Mouse (Mus musculus) small intestine, adult 2 months (tissue): ENCODE measurements around the gene Gale. TPM values are rescaled to one million over a fixed set of nuclear protein-coding genes. Genes with fewer than 3 reads are reported as not detected.

ENCODE experiments used
- H3K27ac ChIP-seq: fragments of 200-500 bp; 2 replicates; pipeline ENCODE4 v1.5.1; 2012; ENCODE audit warnings: low read depth, low read length, control low read depth, inconsistent platforms; ENCODE audit not compliant: insufficient read depth
- H3K27me3 ChIP-seq: fragments of 200-500 bp; 2 replicates; pipeline ENCODE4 v1.6.1; 2012; ENCODE audit warnings: mild to moderate bottlenecking, moderate library complexity, low read length, inconsistent platforms; ENCODE audit not compliant: control insufficient read depth, insufficient read depth
- H3K36me3 ChIP-seq: fragments of 200-500 bp; 2 replicates; pipeline ENCODE4 v1.6.1; 2012; ENCODE audit warnings: mild to moderate bottlenecking, low read length, control low read depth, inconsistent platforms; ENCODE audit not compliant: control insufficient read depth, insufficient read depth
- H3K4me1 ChIP-seq: fragments of 200-500 bp; 2 replicates; pipeline ENCODE4 v1.6.1; 2012; ENCODE audit warnings: low read length, inconsistent platforms, mixed read lengths; ENCODE audit not compliant: control insufficient read depth, insufficient read depth, insufficient read length
- H3K4me3 ChIP-seq: fragments of 200-500 bp; 2 replicates; pipeline ENCODE4 v1.5.1; 2012; ENCODE audit warnings: low read depth, mild to moderate bottlenecking, control low read depth, inconsistent platforms, low read length, moderate library complexity
- CTCF ChIP-seq: fragments of 200-500 bp; IDR thresholded peaks from 2 replicates; pipeline ENCODE4 v1.5.1; 2012; ENCODE audit warnings: low read depth, mild to moderate bottlenecking, control low read depth, inconsistent platforms, low read length, moderate library complexity, mixed read lengths; ENCODE audit not compliant: insufficient replicate concordance, insufficient read length; ENCODE audit errors: extremely low read depth
- POLR2A ChIP-seq: fragments of 200-500 bp; IDR thresholded peaks from 2 replicates; pipeline ENCODE4 v1.6.1; 2012; ENCODE audit warnings: low read depth, mild to moderate bottlenecking, control low read depth, inconsistent platforms, low read length, moderate library complexity
- WGBS: fragments of 180-500 bp; shearing (Covaris S2); methylation state at CpG from one replicate; pipeline ENCODE4 v1.1.7; 2018; 5-methylcytosine and 5-hydroxymethylcytosine counted together
- polyA plus RNA-seq: library from polyadenylated mRNA; depleted of rRNA; stranded (reverse); fragments of >200 nt; gene quantifications from 2 replicates; pipeline ENCODE4 v1.2.3, GENCODE M21; 2012

The Gale gene
- polyA plus RNA-seq, 1 experiment, result 163 TPM

DNA sequence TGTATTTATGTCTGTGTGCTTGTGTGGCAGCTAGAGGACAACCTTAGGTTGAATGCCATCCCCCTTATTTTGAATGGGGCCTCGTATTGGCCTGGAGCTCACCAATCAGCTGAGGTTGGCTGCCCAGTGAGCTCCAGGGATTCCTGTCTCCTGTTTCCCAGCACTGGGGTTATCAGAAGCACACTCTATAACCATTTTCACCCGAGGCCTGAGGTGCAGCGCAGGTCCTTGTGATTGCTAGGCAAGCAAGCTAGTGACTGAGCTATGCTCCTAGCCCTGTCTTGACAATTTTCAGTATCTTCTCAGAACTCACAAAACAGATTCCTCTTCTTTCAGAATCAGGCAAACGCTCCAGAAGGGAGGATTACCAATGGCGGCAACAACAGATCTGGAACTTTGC, 21.0 kb downstream of the Gale start:
- Histone ChIP-seq H3K4me1 (peaks cover 14% of the 10 kb centered on the region; the same call in 1 of the 2 replicates), H3K27me3 (no peaks in the 10 kb centered on the region), H3K27ac (no peak overlapping the region), H3K36me3 (peaks cover 12% of the 10 kb centered on the region), H3K4me3 (no peak overlapping the region)
- WGBS, result 83% methylated on average over 5 of the region's 5 CpGs
- TF ChIP-seq POLR2A, result no peak

DNA sequence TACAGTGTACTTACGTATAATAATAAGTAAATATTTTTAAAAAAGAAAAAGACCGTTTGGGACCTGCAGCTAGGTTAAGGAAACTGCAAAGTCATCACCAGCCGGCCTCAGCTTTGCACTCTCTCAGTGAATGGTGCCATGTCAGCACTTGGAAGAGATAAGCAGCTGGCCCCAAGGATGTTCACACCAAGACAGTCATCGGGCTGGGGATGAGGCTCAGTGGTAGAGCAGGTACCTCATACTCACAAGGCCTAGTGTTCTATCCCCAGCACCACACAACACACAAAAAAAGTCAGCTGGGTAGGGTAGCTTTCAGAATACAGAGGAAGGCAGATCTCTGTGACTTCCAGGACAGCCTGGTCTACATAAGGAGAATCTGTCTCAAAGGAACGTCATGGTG, 21.7 kb downstream of the Gale start:
- Histone ChIP-seq H3K4me3 (no peak overlapping the region), H3K27ac (no peak overlapping the region), H3K4me1 (peaks cover 14% of the 10 kb centered on the region; the same call in 1 of the 2 replicates), H3K27me3 (no peaks in the 10 kb centered on the region), H3K36me3 (peaks cover 12% of the 10 kb centered on the region)
- 73% methylated on average over 5 of the region's 5 CpGs for WGBS
- TF ChIP-seq CTCF, result no peak
- TF ChIP-seq POLR2A, result no peak

DNA sequence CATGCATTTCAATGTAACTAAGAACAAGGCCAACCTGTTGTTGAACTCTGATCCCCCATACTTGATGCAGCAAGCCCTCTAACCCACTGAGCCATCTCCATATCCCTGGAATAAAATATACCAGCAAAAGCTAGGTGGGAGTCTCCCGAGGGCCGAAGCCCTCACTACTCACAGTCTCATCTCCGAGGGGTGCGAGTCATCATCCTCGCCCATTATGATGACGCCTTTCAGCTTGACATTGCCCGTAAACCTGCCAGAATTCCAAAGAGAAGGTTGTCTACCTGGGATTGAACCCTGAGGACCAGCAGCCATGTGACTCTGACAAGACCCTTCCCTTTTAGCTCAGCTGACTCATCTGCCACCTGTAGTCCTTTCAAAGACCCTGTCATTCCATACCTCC, 22.2 kb downstream of the Gale start:
- TF ChIP-seq CTCF, result no peak
- no peak for TF ChIP-seq POLR2A
- Histone ChIP-seq H3K36me3 (peaks cover 12% of the 10 kb centered on the region), H3K4me1 (peaks cover 13% of the 10 kb centered on the region; the same call in 1 of the 2 replicates), H3K27ac (no peak overlapping the region), H3K4me3 (peak overlapping the region; percentile 16; the same call in 1 of the 2 replicates), H3K27me3 (no peaks in the 10 kb centered on the region)
- 80% methylated on average over 7 of the region's 7 CpGs for WGBS

DNA sequence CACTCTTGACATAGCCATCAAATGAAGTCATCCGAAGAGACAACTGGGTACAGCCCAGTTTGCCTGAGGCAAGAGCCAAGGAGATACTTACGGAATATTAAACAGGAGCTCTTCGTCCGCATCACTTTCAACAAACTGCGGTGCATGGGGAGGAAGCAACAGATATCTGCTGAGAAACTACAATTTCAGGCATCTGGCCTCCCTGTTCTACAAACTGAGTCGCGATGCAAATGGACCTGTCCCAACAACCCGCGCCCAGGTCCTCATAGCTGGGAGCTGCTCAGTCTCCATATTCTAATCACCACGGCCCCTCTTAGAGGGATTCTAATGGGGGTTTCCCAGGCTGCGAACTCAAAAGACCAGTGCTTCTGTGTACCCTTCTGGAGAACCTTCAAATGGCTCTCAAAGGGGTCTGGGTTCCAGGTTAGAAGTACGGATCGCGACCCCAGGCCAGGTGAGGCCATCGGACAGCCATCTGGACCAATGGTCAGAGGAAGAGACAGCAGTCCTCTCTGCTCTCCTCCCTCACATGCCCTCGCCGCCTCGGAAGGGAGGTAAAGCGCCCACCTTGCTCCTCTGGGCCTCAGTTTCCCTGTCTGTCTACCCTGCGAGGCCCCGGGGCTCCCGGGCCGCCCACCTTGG, 22.9 kb downstream of the Gale start:
- H3K36me3 ChIP-seq, result peaks cover 12% of the 10 kb centered on the region
- TF ChIP-seq POLR2A (no peak), CTCF (no peak)
- no peaks in the 10 kb centered on the region for H3K27me3 ChIP-seq
- H3K4me3 ChIP-seq, result peak overlapping the region; percentile 83
- peak overlapping the region; percentile 32 for H3K27ac ChIP-seq
- peaks cover 10% of the 10 kb centered on the region; the same call in 1 of the 2 replicates for H3K4me1 ChIP-seq
- 4% methylated on average over 23 of the region's 23 CpGs for WGBS

DNA sequence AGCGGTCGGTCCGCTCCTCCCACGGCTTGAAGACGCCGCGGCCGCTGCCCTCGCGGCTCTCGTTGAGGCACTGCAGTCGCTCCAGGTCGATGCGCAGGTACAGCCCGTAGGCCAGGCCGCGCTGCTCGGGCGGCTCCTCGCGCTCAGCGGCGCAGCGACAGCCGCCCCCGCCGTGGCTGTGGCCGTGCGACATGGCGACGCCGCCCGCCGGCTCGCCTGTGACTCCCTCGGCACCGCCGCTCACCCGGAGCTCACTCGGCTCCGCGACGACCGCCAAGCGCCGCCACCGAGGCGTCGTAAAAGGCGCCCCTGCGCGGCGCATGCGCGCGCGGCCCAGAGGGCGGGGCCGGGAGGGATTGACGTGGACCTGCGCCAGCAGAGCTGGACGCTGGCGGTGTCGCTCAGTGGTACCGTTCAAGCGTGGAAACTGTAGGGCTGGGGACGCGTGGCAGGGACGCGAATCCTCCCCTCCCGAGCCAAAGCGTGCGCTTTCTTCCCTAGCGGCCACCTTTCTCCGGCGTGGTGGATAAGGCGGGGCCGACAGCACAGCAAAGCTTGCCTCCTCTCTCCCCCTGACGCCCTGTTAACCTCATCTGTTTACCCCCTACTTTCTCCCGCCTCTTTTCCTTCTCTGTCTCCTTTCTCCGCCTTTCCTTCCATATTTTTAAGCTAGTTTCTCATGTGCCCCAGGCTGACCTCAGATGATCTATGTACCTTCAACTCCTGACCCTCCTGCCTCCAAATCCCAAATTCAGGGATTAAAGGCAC, 23.6 kb downstream of the Gale start, which contains the start of gene Pithd1:
Gene Pithd1 (minus strand): TSS at position 322 of the 768 bp plus-strand sequence.
- Histone ChIP-seq H3K27me3 (no peaks in the 10 kb centered on the region), H3K4me1 (peaks cover 8% of the 10 kb centered on the region; the same call in 1 of the 2 replicates), H3K27ac (peak within 1 kb of the TSS; percentile 72), H3K4me3 (peak within 1 kb of the TSS; percentile 83), H3K36me3 (peaks cover 12% of the 10 kb centered on the region)
- under 1% methylated on average over 81 of the region's 81 CpGs for WGBS
- peak; percentile 85 for TF ChIP-seq POLR2A
- no peak for TF ChIP-seq CTCF

DNA sequence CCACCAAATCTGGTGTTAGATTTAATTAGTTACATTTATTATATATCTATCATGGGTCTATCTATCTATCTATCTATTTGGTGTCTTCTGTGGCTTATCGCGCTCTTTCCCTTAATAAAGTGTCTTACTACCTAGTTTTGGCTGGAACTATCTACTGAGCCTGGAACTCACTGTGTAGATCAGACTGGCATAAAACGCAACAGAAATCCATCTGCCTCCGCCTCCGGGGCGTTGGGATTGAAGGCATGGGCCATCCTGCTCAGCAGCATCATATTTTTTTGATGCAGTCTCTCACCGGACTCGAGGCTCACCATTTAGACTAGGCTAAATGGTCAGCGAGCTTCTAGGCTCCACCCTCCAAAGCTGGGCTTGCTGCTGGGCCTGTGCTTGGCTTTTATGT, 24.2 kb downstream of the Gale start:
- H3K36me3 ChIP-seq, result peaks cover 12% of the 10 kb centered on the region
- H3K4me1 ChIP-seq, result peaks cover 8% of the 10 kb centered on the region; the same call in 1 of the 2 replicates
- TF ChIP-seq POLR2A (no peak), CTCF (no peak)
- H3K27ac ChIP-seq, result no peak overlapping the region
- WGBS, result 61% methylated on average over 9 of the region's 9 CpGs
- no peaks in the 10 kb centered on the region for H3K27me3 ChIP-seq
- H3K4me3 ChIP-seq, result no peak overlapping the region

DNA sequence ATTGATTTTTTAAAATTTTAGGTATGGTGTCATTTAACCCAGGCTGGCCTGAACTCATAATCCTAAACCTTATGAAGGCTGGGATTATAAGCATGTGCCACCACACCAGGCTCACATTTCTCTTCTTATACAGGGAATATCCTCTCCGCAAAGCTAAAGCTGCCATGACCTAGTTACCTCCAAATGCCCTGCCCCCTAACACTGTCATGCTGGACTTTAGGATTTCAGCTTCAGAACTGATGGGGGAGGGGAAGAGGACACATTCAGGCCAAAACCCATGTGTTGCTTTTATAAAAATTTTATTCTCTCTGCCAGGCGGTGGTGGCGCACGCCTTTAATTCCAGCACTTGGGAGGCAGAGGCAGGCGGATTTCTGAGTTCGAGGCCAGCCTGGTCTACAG, 30.4 kb downstream of the Gale start:
- Histone ChIP-seq H3K36me3 (no peaks in the 10 kb centered on the region), H3K27ac (no peak overlapping the region), H3K4me1 (no peaks in the 10 kb centered on the region), H3K27me3 (no peaks in the 10 kb centered on the region), H3K4me3 (no peak overlapping the region)
- WGBS, result 96% methylated on average over 6 of the region's 6 CpGs
- no peak for TF ChIP-seq CTCF
- no peak for TF ChIP-seq POLR2A
